15 mouse cellular contexts compared by ENCODE assay signal in the genomic region with DNA sequence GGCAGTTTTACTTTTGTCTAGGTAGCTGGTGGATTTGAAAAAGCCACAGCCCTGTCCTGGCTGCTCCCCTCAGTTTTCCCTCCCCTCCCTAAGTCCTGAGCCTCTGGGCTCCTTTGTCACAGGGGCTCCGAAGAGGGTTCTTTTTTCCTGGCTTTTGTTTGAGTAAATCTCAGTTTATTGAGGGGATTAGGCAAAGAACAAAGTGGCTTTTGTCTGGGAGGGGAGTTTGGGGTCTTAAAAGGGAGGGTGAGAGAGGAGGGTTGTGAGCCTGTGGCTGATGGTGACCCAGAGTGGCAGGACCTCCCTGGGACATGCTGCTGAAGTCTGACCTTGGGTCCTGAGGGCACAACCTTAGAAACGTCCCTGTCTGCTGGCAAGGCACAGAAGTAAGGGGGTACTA.
DNase-seq lines count a peak whose midpoint lies in the region; ATAC-seq and TF ChIP-seq lines count a peak whose summit lies in the region.
"Had no signal": no experiment of that assay in that cellular context is flagged by ENCODE, and none has a peak within 500 bp of the region (broad histone marks: within the 10 kb centered on the region; RNA-seq: fewer than 3 reads in every experiment).

No protein-coding gene starts in this region.

- H3K9me3 ChIP-seq in midbrain, embryonic 12.5 days = no peaks in the 10 kb centered on the region
- no peaks in the 10 kb centered on the region for H3K9me3 ChIP-seq in midbrain, postnatal 0 days (ENCODE audit: low read length)
- no peaks in the 10 kb centered on the region for H3K9me3 ChIP-seq in embryonic facial prominence, embryonic 11.5 days (replicated peaks; ENCODE audit: control insufficient read depth, low read length)
- H3K9me3 ChIP-seq in limb, embryonic 13.5 days = no peaks in the 10 kb centered on the region
- H3K9me3 ChIP-seq: heart, embryonic 13.5 days; limb, embryonic 15.5 days had no signal

- no peak overlapping the region for H3K4me3 ChIP-seq in midbrain, embryonic 12.5 days
- H3K4me3 ChIP-seq in midbrain, postnatal 0 days (ENCODE audit: low read depth, low read length) = no peak overlapping the region
- H3K4me3 ChIP-seq in embryonic facial prominence, embryonic 11.5 days (ENCODE audit: low read depth, low read length) = no peak overlapping the region
- H3K4me3 ChIP-seq in limb, embryonic 13.5 days = no peak overlapping the region
- H3K4me3 ChIP-seq: heart, embryonic 13.5 days; layer of hippocampus, adult 2 months; limb, embryonic 15.5 days had no signal

- H3K36me3 ChIP-seq in midbrain, embryonic 12.5 days = no peaks in the 10 kb centered on the region
- H3K36me3 ChIP-seq in midbrain, postnatal 0 days (ENCODE audit: insufficient read depth, low read length) = no peaks in the 10 kb centered on the region
- no peaks in the 10 kb centered on the region for H3K36me3 ChIP-seq in embryonic facial prominence, embryonic 11.5 days (replicated peaks; ENCODE audit: control insufficient read depth, insufficient read depth, low read depth, low read length)
- H3K36me3 ChIP-seq in limb, embryonic 13.5 days = no peaks in the 10 kb centered on the region
- H3K36me3 ChIP-seq: heart, embryonic 13.5 days; limb, embryonic 15.5 days had no signal

- no peak overlapping the region for H3K9ac ChIP-seq in midbrain, embryonic 12.5 days (replicated peaks)
- H3K9ac ChIP-seq in midbrain, postnatal 0 days (replicated peaks; ENCODE audit: low read length, poor library complexity, severe bottlenecking) = no peak overlapping the region
- no peak overlapping the region for H3K9ac ChIP-seq in embryonic facial prominence, embryonic 11.5 days (replicated peaks; ENCODE audit: low read length)
- H3K9ac ChIP-seq in limb, embryonic 13.5 days = no peak overlapping the region
- H3K9ac ChIP-seq: heart, embryonic 13.5 days; limb, embryonic 15.5 days; liver, postnatal 0 days had no signal

- H3K4me1 ChIP-seq in midbrain, embryonic 12.5 days = peaks cover 18% of the 10 kb centered on the region
- H3K4me1 ChIP-seq in midbrain, postnatal 0 days (ENCODE audit: insufficient read depth, low read length) = no peaks in the 10 kb centered on the region
- H3K4me1 ChIP-seq in embryonic facial prominence, embryonic 11.5 days (ENCODE audit: control insufficient read depth, insufficient read depth, low read length) = no peaks in the 10 kb centered on the region; the same call in 1 of the 2 replicates
- peaks cover 42% of the 10 kb centered on the region for H3K4me1 ChIP-seq in limb, embryonic 13.5 days

- no peak for DNase-seq in midbrain, postnatal 0 days (ENCODE audit: low spot score)
- DNase-seq in embryonic facial prominence, embryonic 11.5 days (ENCODE audit: low spot score) = peak; percentile 56
- no peak for DNase-seq in urinary bladder, postnatal 14 days (ENCODE audit: low spot score)
- no peak for DNase-seq in lung, adult 18-20 months
- DNase-seq in testis, postnatal 10 days (ENCODE audit: low spot score) = no peak
- DNase-seq: adrenal gland, postnatal 25 days; cerebellum, adult 9-11 months; liver, postnatal 0 days; right cerebral cortex, adult 18-20 months had no signal

- H3K27me3 ChIP-seq in midbrain, embryonic 12.5 days = peaks cover 11% of the 10 kb centered on the region; the same call in 1 of the 2 replicates
- no peaks in the 10 kb centered on the region for H3K27me3 ChIP-seq in midbrain, postnatal 0 days (ENCODE audit: insufficient read depth, low read length)
- no peaks in the 10 kb centered on the region for H3K27me3 ChIP-seq in embryonic facial prominence, embryonic 11.5 days (ENCODE audit: control insufficient read depth, insufficient read depth, low read length)
- no peaks in the 10 kb centered on the region for H3K27me3 ChIP-seq in limb, embryonic 13.5 days
- H3K27me3 ChIP-seq: heart, embryonic 13.5 days; limb, embryonic 15.5 days had no signal

- ATAC-seq in midbrain, embryonic 12.5 days (ENCODE audit: low FRiP score, low read depth) = peak; percentile 90
- no peak for ATAC-seq in midbrain, postnatal 0 days (ENCODE audit: low FRiP score)
- ATAC-seq in embryonic facial prominence, embryonic 11.5 days (replicated peaks; ENCODE audit: insufficient number of reproducible peaks, low FRiP score, low TSS enrichment, low read depth) = peak; percentile 68; the same call in 1 of the 2 replicates
- ATAC-seq in limb, embryonic 13.5 days (ENCODE audit: low FRiP score, low read depth) = no peak
- ATAC-seq: liver, postnatal 0 days had no signal

- TF ChIP-seq CTCF in midbrain, postnatal 0 days (IDR thresholded peaks at IDR 0.05) = no peak

- 2% methylated on average over 2 of the region's 2 CpGs for WGBS in midbrain, embryonic 12.5 days
- 3% methylated on average over 2 of the region's 2 CpGs for WGBS in midbrain, postnatal 0 days
- 0% methylated on average over 2 of the region's 2 CpGs for WGBS in embryonic facial prominence, embryonic 11.5 days
- WGBS in limb, embryonic 13.5 days = 5% methylated on average over 2 of the region's 2 CpGs

- H3K27ac ChIP-seq in midbrain, embryonic 12.5 days (replicated peaks) = peak overlapping the region; percentile 52; the same call in 1 of the 2 replicates
- no peak overlapping the region for H3K27ac ChIP-seq in midbrain, postnatal 0 days (ENCODE audit: low read depth, low read length)
- H3K27ac ChIP-seq in embryonic facial prominence, embryonic 11.5 days (replicated peaks; ENCODE audit: low read depth, low read length) = no peak overlapping the region
- peak overlapping the region; percentile 61; the same call in 1 of the 2 replicates for H3K27ac ChIP-seq in limb, embryonic 13.5 days
- H3K27ac ChIP-seq: heart, embryonic 13.5 days; kidney, postnatal 0 days; layer of hippocampus, adult 2 months; limb, embryonic 15.5 days had no signal

- H3K4me2 ChIP-seq in midbrain, embryonic 12.5 days (replicated peaks) = no peak overlapping the region; the same call in 1 of the 2 replicates
- no peak overlapping the region for H3K4me2 ChIP-seq in midbrain, postnatal 0 days (ENCODE audit: low read depth, low read length, poor library complexity, severe bottlenecking)
- no peak overlapping the region for H3K4me2 ChIP-seq in embryonic facial prominence, embryonic 11.5 days (ENCODE audit: low read depth, low read length)
- no peak overlapping the region for H3K4me2 ChIP-seq in limb, embryonic 13.5 days (replicated peaks)
- H3K4me2 ChIP-seq: heart, embryonic 13.5 days; limb, embryonic 15.5 days had no signal

Comparison
In these comparisons a context has a peak if more than half of its experiments do, and no peak if none do; other contexts are left out.
1. ATAC-seq: peak in midbrain, embryonic 12.5 days (single experiment) and embryonic facial prominence, embryonic 11.5 days (single experiment); none in midbrain, postnatal 0 days (single experiment) and limb, embryonic 13.5 days (single experiment).
2. H3K27ac ChIP-seq: peak in midbrain, embryonic 12.5 days (single experiment) and limb, embryonic 13.5 days (single experiment); none in midbrain, postnatal 0 days (single experiment) and embryonic facial prominence, embryonic 11.5 days (single experiment).